Mouse (Mus musculus) stomach, embryonic 14.5 days (tissue): ENCODE data around the gene Mturn. TPM values are rescaled to one million over a fixed set of nuclear protein-coding genes. Genes with fewer than 3 reads are reported as not detected.
A peak's percentile ranks its signal among the peaks of the same experiment; 100 is the strongest.

ENCODE experiments used
- ATAC-seq: fragments of 200-750 bp; cut with Nextera tagmentation; 2 replicates; pipeline ENCODE4 v1.8.0; 2017; ENCODE audit warnings: low read depth, moderate TSS enrichment; ENCODE audit not compliant: insufficient number of reproducible peaks, insufficient read depth, low FRiP score
- H3K27ac ChIP-seq: fragments of 300-500 bp; sonication (generic); 2 replicates; pipeline ENCODE4 v1.5.1; 2014; ENCODE audit warnings: mild to moderate bottlenecking, low read length, moderate library complexity, mixed read lengths
- H3K27me3 ChIP-seq: fragments of 300-500 bp; sonication (generic); 2 replicates; pipeline ENCODE4 v1.6.1; 2014; ENCODE audit warnings: low read length, control low read depth, mixed read lengths; ENCODE audit not compliant: control insufficient read depth, insufficient read depth
- H3K36me3 ChIP-seq: fragments of 300-500 bp; sonication (generic); 2 replicates; pipeline ENCODE4 v1.6.1; 2014; ENCODE audit warnings: mild to moderate bottlenecking, control low read depth, low read length, moderate library complexity, mixed read lengths; ENCODE audit not compliant: control insufficient read depth, insufficient read depth
- H3K4me1 ChIP-seq: fragments of 300-500 bp; sonication (generic); 2 replicates; pipeline ENCODE4 v1.6.1; 2014; ENCODE audit warnings: low read length, control low read depth, mixed read lengths; ENCODE audit not compliant: control insufficient read depth, insufficient read depth
- H3K4me2 ChIP-seq: fragments of 300-500 bp; sonication (generic); replicated peaks from 2 replicates; pipeline ENCODE4 v1.6.1; 2014; ENCODE audit warnings: low read depth, low read length, control low read depth
- H3K4me3 ChIP-seq: fragments of 300-500 bp; sonication (generic); 2 replicates; pipeline ENCODE4 v1.5.1; 2014; ENCODE audit warnings: low read depth, low read length, control low read depth
- H3K9ac ChIP-seq: fragments of 300-500 bp; sonication (generic); replicated peaks from 2 replicates; pipeline ENCODE4 v1.6.1; 2014; ENCODE audit warnings: low read depth, mild to moderate bottlenecking, control low read depth, low read length, moderate library complexity, mixed read lengths
- H3K9me3 ChIP-seq: fragments of 300-500 bp; sonication (generic); 2 replicates; pipeline ENCODE4 v1.6.1; 2016; ENCODE audit warnings: low read depth, low read length, control low read depth; ENCODE audit not compliant: control insufficient read depth
- WGBS: fragments of 180-500 bp; shearing (Covaris S2); extraction: QIAGEN DNeasy Blood & Tissue Kit; methylation state at CpG from one replicate; pipeline ENCODE4 v1.1.7; 2014; 5-methylcytosine and 5-hydroxymethylcytosine counted together
- polyA plus RNA-seq: library from polyadenylated mRNA; unstranded; fragments of >200 nt; fragmentation: Nextera tagmentation; extraction: Ambion mirVana; gene quantifications from 2 replicates; pipeline ENCODE4 v1.2.1, GENCODE M21; 2014

Gene Mturn
- polyA plus RNA-seq, 1 experiment from 2014 or later, result 10.3 TPM

GRCm38 (mm10) chr6:54703633-54704538 lies 22.5 kb downstream of the Mturn start:
- ATAC-seq, result no peak
- no peaks in the 10 kb centered on the region for H3K9me3 ChIP-seq
- H3K4me2 ChIP-seq, result no peak overlapping the region
- WGBS, result 25% methylated on average over 14 of the region's 14 CpGs
- H3K9ac ChIP-seq, result no peak overlapping the region
- no peak overlapping the region for H3K27ac ChIP-seq
- peaks cover 4% of the 10 kb centered on the region; the same call in 1 of the 2 replicates for H3K4me1 ChIP-seq
- H3K4me3 ChIP-seq, result no peak overlapping the region
- H3K27me3 ChIP-seq, result no peaks in the 10 kb centered on the region
- H3K36me3 ChIP-seq, result no peaks in the 10 kb centered on the region

GRCm38 (mm10) chr6:54704539-54704845 lies 23.1 kb downstream of the Mturn start:
- Histone ChIP-seq H3K36me3 (no peaks in the 10 kb centered on the region), H3K9ac (no peak overlapping the region), H3K4me2 (no peak overlapping the region), H3K4me1 (peaks cover 4% of the 10 kb centered on the region; the same call in 1 of the 2 replicates), H3K27me3 (no peaks in the 10 kb centered on the region), H3K27ac (no peak overlapping the region), H3K4me3 (no peak overlapping the region), H3K9me3 (no peaks in the 10 kb centered on the region)
- no peak for ATAC-seq
- 31% methylated on average over 6 of the region's 6 CpGs for WGBS

GRCm38 (mm10) chr6:54704847-54705246 lies 23.4 kb downstream of the Mturn start:
- no peak for ATAC-seq
- Histone ChIP-seq H3K27ac (no peak overlapping the region), H3K9ac (no peak overlapping the region), H3K36me3 (no peaks in the 10 kb centered on the region), H3K9me3 (no peaks in the 10 kb centered on the region), H3K4me3 (no peak overlapping the region), H3K4me2 (no peak overlapping the region), H3K27me3 (no peaks in the 10 kb centered on the region), H3K4me1 (peaks cover 4% of the 10 kb centered on the region; the same call in 1 of the 2 replicates)
- WGBS, result 38% methylated on average over 5 of the region's 5 CpGs

- H3K9ac ChIP-seq, result no peak overlapping the region
- 13% methylated on average over 11 of the region's 11 CpGs for WGBS
- peak; percentile 78; the same call in 1 of the 2 replicates for ATAC-seq
- no peak overlapping the region for H3K4me3 ChIP-seq
- H3K27ac ChIP-seq, result no peak overlapping the region
- peak overlapping the region; percentile 31 for H3K4me2 ChIP-seq
- H3K27me3 ChIP-seq, result no peaks in the 10 kb centered on the region
- no peaks in the 10 kb centered on the region for H3K36me3 ChIP-seq
- no peaks in the 10 kb centered on the region for H3K9me3 ChIP-seq
- H3K4me1 ChIP-seq, result peaks cover 4% of the 10 kb centered on the region; the same call in 1 of the 2 replicates
Measured at GRCm38 (mm10) chr6:54705387-54705909, 24.0 kb downstream of the Mturn start.

GRCm38 (mm10) chr6:54706099-54706498 lies 24.7 kb downstream of the Mturn start:
- Histone ChIP-seq H3K4me1 (peaks cover 4% of the 10 kb centered on the region; the same call in 1 of the 2 replicates), H3K4me3 (no peak overlapping the region), H3K27ac (no peak overlapping the region), H3K36me3 (no peaks in the 10 kb centered on the region), H3K9me3 (no peaks in the 10 kb centered on the region), H3K9ac (no peak overlapping the region), H3K4me2 (no peak overlapping the region), H3K27me3 (no peaks in the 10 kb centered on the region)
- ATAC-seq, result no peak
- 65% methylated on average over 2 of the region's 2 CpGs for WGBS

- Histone ChIP-seq H3K36me3 (no peaks in the 10 kb centered on the region), H3K4me3 (no peak overlapping the region), H3K4me2 (no peak overlapping the region), H3K4me1 (peaks cover 4% of the 10 kb centered on the region; the same call in 1 of the 2 replicates), H3K27ac (no peak overlapping the region), H3K27me3 (no peaks in the 10 kb centered on the region), H3K9ac (no peak overlapping the region), H3K9me3 (no peaks in the 10 kb centered on the region)
- 82% methylated on average over 3 of the region's 3 CpGs for WGBS
- no peak for ATAC-seq
Measured at GRCm38 (mm10) chr6:54706611-54707172, 25.3 kb downstream of the Mturn start.

- Histone ChIP-seq H3K27ac (no peak overlapping the region), H3K4me3 (no peak overlapping the region), H3K4me1 (peaks cover 4% of the 10 kb centered on the region; the same call in 1 of the 2 replicates), H3K9ac (no peak overlapping the region), H3K9me3 (no peaks in the 10 kb centered on the region), H3K27me3 (no peaks in the 10 kb centered on the region), H3K4me2 (no peak overlapping the region), H3K36me3 (no peaks in the 10 kb centered on the region)
- ATAC-seq, result no peak
- 94% methylated on average over 4 of the region's 4 CpGs for WGBS
Measured at GRCm38 (mm10) chr6:54708646-54709045, 27.2 kb downstream of the Mturn start.

GRCm38 (mm10) chr6:54715697-54716096 lies 34.3 kb downstream of the Mturn start:
- Histone ChIP-seq H3K4me3 (no peak overlapping the region), H3K4me1 (no peaks in the 10 kb centered on the region), H3K27me3 (no peaks in the 10 kb centered on the region), H3K9me3 (no peaks in the 10 kb centered on the region), H3K27ac (no peak overlapping the region), H3K9ac (no peak overlapping the region), H3K4me2 (no peak overlapping the region), H3K36me3 (no peaks in the 10 kb centered on the region)
- no peak for ATAC-seq
- 16% methylated on average over 2 of the region's 2 CpGs for WGBS
